Mouse (Mus musculus): ENCODE data around the gene Clec10a. TPM values are rescaled to one million over a fixed set of nuclear protein-coding genes. Genes with fewer than 3 reads are reported as not detected.

The Clec10a gene
- polyA plus RNA-seq, 1 experiment from 2014 or later, result 1.2 TPM

- WGBS, result 79% methylated on average over 28 of the region's 28 CpGs
- H3K27me3 ChIP-seq (replicated peaks), result no peaks in the 10 kb centered on the region
- no peaks in the 10 kb centered on the region for H3K36me3 ChIP-seq
- H3K9ac ChIP-seq, result no peak overlapping the region
- no peak overlapping the region for H3K4me3 ChIP-seq (replicated peaks)
- H3K9me3 ChIP-seq, result no peaks in the 10 kb centered on the region
- H3K27ac ChIP-seq, result peak overlapping the region; percentile 6; the same call in 1 of the 2 replicates
- no peak overlapping the region for H3K4me2 ChIP-seq
- no peak; the same call in 1 of the 2 replicates for ATAC-seq (ENCODE audit: insufficient read depth, low FRiP score, low read depth)
- H3K4me1 ChIP-seq, result no peaks in the 10 kb centered on the region
These were observed 33.5 kb downstream of the Clec10a start for GRCm38 (mm10) chr11:70189319-70190134.

- H3K4me2 ChIP-seq, result no peak overlapping the region
- H3K27ac ChIP-seq, result no peak overlapping the region
- no peaks in the 10 kb centered on the region for H3K9me3 ChIP-seq
- WGBS, result 71% methylated on average over 6 of the region's 6 CpGs
- no peak overlapping the region for H3K9ac ChIP-seq
- no peaks in the 10 kb centered on the region for H3K27me3 ChIP-seq (replicated peaks)
- no peak for ATAC-seq (ENCODE audit: insufficient read depth, low FRiP score, low read depth)
- no peaks in the 10 kb centered on the region for H3K36me3 ChIP-seq
- no peak overlapping the region for H3K4me3 ChIP-seq (replicated peaks)
- H3K4me1 ChIP-seq, result no peaks in the 10 kb centered on the region
These were observed 35.2 kb downstream of the Clec10a start for GRCm38 (mm10) chr11:70191188-70191587.

GRCm38 (mm10) chr11:70192157-70192556 lies 36.2 kb downstream of the Clec10a start:
- H3K27ac ChIP-seq, result no peak overlapping the region
- no peak overlapping the region for H3K9ac ChIP-seq
- H3K4me3 ChIP-seq (replicated peaks), result no peak overlapping the region
- H3K4me1 ChIP-seq, result no peaks in the 10 kb centered on the region
- H3K27me3 ChIP-seq (replicated peaks), result no peaks in the 10 kb centered on the region
- no peaks in the 10 kb centered on the region for H3K36me3 ChIP-seq
- H3K4me2 ChIP-seq, result no peak overlapping the region
- WGBS, result 73% methylated on average over 4 of the region's 4 CpGs
- H3K9me3 ChIP-seq, result no peaks in the 10 kb centered on the region
- ATAC-seq (ENCODE audit: insufficient read depth, low FRiP score, low read depth), result no peak

GRCm38 (mm10) chr11:70193354-70194285 lies 37.6 kb downstream of the Clec10a start:
- H3K4me1 ChIP-seq, result no peaks in the 10 kb centered on the region
- H3K4me3 ChIP-seq (replicated peaks), result no peak overlapping the region
- H3K36me3 ChIP-seq, result no peaks in the 10 kb centered on the region
- no peak overlapping the region for H3K9ac ChIP-seq
- WGBS, result 33% methylated on average over 11 of the region's 11 CpGs
- H3K4me2 ChIP-seq, result no peak overlapping the region
- H3K27ac ChIP-seq, result no peak overlapping the region
- H3K27me3 ChIP-seq (replicated peaks), result no peaks in the 10 kb centered on the region
- ATAC-seq (ENCODE audit: insufficient read depth, low FRiP score, low read depth), result no peak
- H3K9me3 ChIP-seq, result no peaks in the 10 kb centered on the region

- H3K4me3 ChIP-seq (replicated peaks), result no peak overlapping the region
- WGBS, result 79% methylated on average over 3 of the region's 3 CpGs
- no peak overlapping the region for H3K9ac ChIP-seq
- no peak for ATAC-seq (ENCODE audit: insufficient read depth, low FRiP score, low read depth)
- H3K27ac ChIP-seq, result no peak overlapping the region
- H3K36me3 ChIP-seq, result no peaks in the 10 kb centered on the region
- H3K9me3 ChIP-seq, result no peaks in the 10 kb centered on the region
- H3K4me1 ChIP-seq, result no peaks in the 10 kb centered on the region
- H3K27me3 ChIP-seq (replicated peaks), result no peaks in the 10 kb centered on the region
- no peak overlapping the region for H3K4me2 ChIP-seq
These were observed 42.3 kb downstream of the Clec10a start for GRCm38 (mm10) chr11:70198332-70198731.

- no peak for ATAC-seq (ENCODE audit: insufficient read depth, low FRiP score, low read depth)
- Histone ChIP-seq H3K4me1 (no peaks in the 10 kb centered on the region), H3K9me3 (no peaks in the 10 kb centered on the region), H3K27ac (no peak overlapping the region), H3K27me3 (replicated peaks) (no peaks in the 10 kb centered on the region), H3K4me2 (no peak overlapping the region), H3K36me3 (no peaks in the 10 kb centered on the region), H3K9ac (no peak overlapping the region), H3K4me3 (replicated peaks) (no peak overlapping the region)
- 71% methylated on average over 8 of the region's 8 CpGs for WGBS
These were observed 43.1 kb downstream of the Clec10a start for GRCm38 (mm10) chr11:70199107-70199506.

- ATAC-seq (ENCODE audit: insufficient read depth, low FRiP score, low read depth), result no peak
- Histone ChIP-seq H3K4me3 (replicated peaks) (no peak overlapping the region), H3K36me3 (no peaks in the 10 kb centered on the region), H3K27ac (no peak overlapping the region), H3K4me2 (no peak overlapping the region), H3K4me1 (no peaks in the 10 kb centered on the region), H3K9me3 (no peaks in the 10 kb centered on the region), H3K27me3 (replicated peaks) (no peaks in the 10 kb centered on the region), H3K9ac (no peak overlapping the region)
- WGBS, result 90% methylated on average over 5 of the region's 5 CpGs
These were observed 44.1 kb downstream of the Clec10a start for GRCm38 (mm10) chr11:70200036-70200608.

GRCm38 (mm10) chr11:70201691-70202090 lies 45.7 kb downstream of the Clec10a start:
- no peak overlapping the region for H3K9ac ChIP-seq
- H3K36me3 ChIP-seq, result no peaks in the 10 kb centered on the region
- H3K27me3 ChIP-seq (replicated peaks), result no peaks in the 10 kb centered on the region
- H3K9me3 ChIP-seq, result no peaks in the 10 kb centered on the region
- H3K4me2 ChIP-seq, result no peak overlapping the region
- H3K27ac ChIP-seq, result no peak overlapping the region
- no peaks in the 10 kb centered on the region for H3K4me1 ChIP-seq
- 32% methylated on average over 5 of the region's 5 CpGs for WGBS
- peak; percentile 60; the same call in 1 of the 2 replicates for ATAC-seq (ENCODE audit: insufficient read depth, low FRiP score, low read depth)
- H3K4me3 ChIP-seq (replicated peaks), result no peak overlapping the region

- Histone ChIP-seq H3K4me3 (replicated peaks) (no peak overlapping the region), H3K36me3 (no peaks in the 10 kb centered on the region), H3K9ac (no peak overlapping the region), H3K4me1 (no peaks in the 10 kb centered on the region), H3K4me2 (no peak overlapping the region), H3K27ac (no peak overlapping the region), H3K9me3 (no peaks in the 10 kb centered on the region), H3K27me3 (replicated peaks) (no peaks in the 10 kb centered on the region)
- 73% methylated on average over 2 of the region's 2 CpGs for WGBS
- ATAC-seq (ENCODE audit: insufficient read depth, low FRiP score, low read depth), result no peak
These were observed 50.8 kb downstream of the Clec10a start for GRCm38 (mm10) chr11:70206801-70207200.

- ATAC-seq (ENCODE audit: insufficient read depth, low FRiP score, low read depth), result no peak
- 81% methylated on average over 7 of the region's 7 CpGs for WGBS
- Histone ChIP-seq H3K4me3 (replicated peaks) (no peak overlapping the region), H3K9me3 (no peaks in the 10 kb centered on the region), H3K36me3 (no peaks in the 10 kb centered on the region), H3K4me1 (no peaks in the 10 kb centered on the region), H3K27ac (no peak overlapping the region), H3K4me2 (no peak overlapping the region), H3K9ac (no peak overlapping the region), H3K27me3 (replicated peaks) (no peaks in the 10 kb centered on the region)
These were observed 51.3 kb downstream of the Clec10a start for GRCm38 (mm10) chr11:70207283-70207682.

- no peak for ATAC-seq (ENCODE audit: insufficient read depth, low FRiP score, low read depth)
- Histone ChIP-seq H3K4me1 (peaks cover 4% of the 10 kb centered on the region; the same call in 1 of the 2 replicates), H3K27me3 (replicated peaks) (peaks cover 7% of the 10 kb centered on the region; the same call in 1 of the 2 replicates), H3K9ac (no peak overlapping the region), H3K4me2 (no peak overlapping the region), H3K36me3 (no peaks in the 10 kb centered on the region), H3K4me3 (replicated peaks) (no peak overlapping the region), H3K27ac (no peak overlapping the region), H3K9me3 (no peaks in the 10 kb centered on the region)
- WGBS, result 60% methylated on average over 5 of the region's 5 CpGs
These were observed 52.9 kb downstream of the Clec10a start for GRCm38 (mm10) chr11:70208778-70209388.

All from stomach, embryonic 15.5 days (tissue).